8 mouse cellular contexts compared by ENCODE assay signal in the genomic region with DNA sequence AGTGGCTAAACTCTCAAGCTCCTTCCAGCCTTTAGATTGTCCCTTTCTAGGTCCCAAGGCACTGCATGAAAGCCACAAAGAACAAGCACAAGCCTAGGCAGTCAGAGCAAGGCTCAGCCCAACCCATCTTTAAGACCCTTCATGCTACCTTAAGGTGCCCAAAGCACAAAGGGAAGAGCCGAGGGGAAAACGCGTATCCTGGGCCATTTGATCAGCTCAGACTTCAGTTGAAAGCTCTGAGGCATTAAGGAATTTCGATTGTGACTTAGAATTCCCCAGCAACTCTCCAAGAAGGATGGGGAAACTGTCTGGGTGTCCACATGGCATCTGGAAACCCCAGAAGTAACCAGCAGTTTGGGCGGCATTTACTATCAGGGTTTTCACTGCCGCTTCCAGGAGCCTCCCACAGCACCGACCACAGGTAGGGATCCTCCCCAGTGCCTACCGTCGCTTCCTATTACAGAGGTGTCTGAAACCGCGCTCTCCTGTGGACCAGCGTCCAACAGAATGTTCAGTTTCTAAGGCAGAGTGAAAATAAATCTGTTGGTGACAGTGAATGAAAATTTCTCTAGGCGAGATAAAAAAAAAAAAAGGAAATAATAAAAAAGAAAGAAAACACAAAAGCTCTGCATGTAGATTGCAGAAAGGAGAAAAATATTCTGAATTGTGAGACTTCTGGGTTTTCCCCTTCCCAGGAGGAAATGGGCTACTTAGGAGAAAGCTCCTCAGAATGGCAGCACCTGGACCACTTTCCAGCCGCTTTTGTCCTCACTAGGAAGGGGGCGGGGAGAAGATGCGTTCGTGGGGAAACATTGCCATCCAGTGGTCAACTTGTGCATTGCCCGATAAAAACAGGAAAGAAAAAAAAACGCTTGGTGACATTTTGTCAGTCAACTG.
DNase-seq lines count a peak whose midpoint lies in the region; ATAC-seq and TF ChIP-seq lines count a peak whose summit lies in the region.

No protein-coding gene starts in this region.

- TF ChIP-seq EP300 in liver, postnatal 0 days (IDR thresholded peaks at IDR 0.05; ENCODE audit: low read depth): no peak

- H3K9me3 ChIP-seq in E14TG2a.4 (ENCODE audit: low read length): no peaks in the 10 kb centered on the region
- H3K9me3 ChIP-seq in embryonic facial prominence, embryonic 15.5 days (replicated peaks): no peaks in the 10 kb centered on the region; the same call in 1 of the 2 replicates
- H3K9me3 ChIP-seq in heart, embryonic 14.5 days (ENCODE audit: control insufficient read depth, low read length): 0 out of 2 replicates have a peak, but pooled peaks cover 3% of the 10 kb centered on the region
- no peaks in the 10 kb centered on the region for H3K9me3 ChIP-seq in liver, postnatal 0 days (ENCODE audit: low read length)

- no peak overlapping the region for H3K4me3 ChIP-seq in E14TG2a.4 (replicated peaks; ENCODE audit: low read length)
- H3K4me3 ChIP-seq in bone marrow macrophage, adult 2 months (ENCODE audit: insufficient read depth, low read length): no peak overlapping the region
- H3K4me3 ChIP-seq in embryonic facial prominence, embryonic 15.5 days (replicated peaks): peak overlapping the region; percentile 40
- H3K4me3 ChIP-seq in heart, embryonic 14.5 days (ENCODE audit: control insufficient read depth in 1 of 2, insufficient read depth in 1 of 2, low read depth in 1 of 2, low read length in 2 of 2): peak overlapping the region; percentile 15 to 16
- H3K4me3 ChIP-seq in liver, postnatal 0 days (ENCODE audit: low read depth, low read length): no peak overlapping the region

- peak; percentile 78 for TF ChIP-seq CTCF in E14TG2a.4 (conservative IDR thresholded peaks at IDR 0.05; ENCODE audit: low read length)
- peak; percentile 72 for TF ChIP-seq CTCF in bone marrow macrophage, adult 2 months (IDR thresholded peaks at IDR 0.05; ENCODE audit: low read depth, low read length)
- peak; percentile 77 for TF ChIP-seq CTCF in liver, postnatal 0 days (IDR thresholded peaks at IDR 0.05; ENCODE audit: low read depth)

- peak; percentile 69 for DNase-seq in kidney, postnatal 14 days
- peak; percentile 61 for DNase-seq in liver, postnatal 0 days
- peak; percentile 51 for DNase-seq in ovary, postnatal 36 days (ENCODE audit: low spot score)
- DNase-seq in yolk sac, embryonic 10.5 days (ENCODE audit: low spot score): peak; percentile 68

- ATAC-seq in embryonic facial prominence, embryonic 15.5 days (ENCODE audit: insufficient number of reproducible peaks, low FRiP score, low TSS enrichment, low read depth): peak; percentile 54; the same call in 1 of the 2 replicates
- ATAC-seq in heart, embryonic 14.5 days (ENCODE audit: insufficient number of reproducible peaks, insufficient read depth, low FRiP score, low read depth): no peak
- no peak for ATAC-seq in liver, postnatal 0 days

- H3K27me3 ChIP-seq in E14TG2a.4 (ENCODE audit: insufficient read depth, low read length): no peaks in the 10 kb centered on the region
- no peaks in the 10 kb centered on the region for H3K27me3 ChIP-seq in embryonic facial prominence, embryonic 15.5 days
- no peaks in the 10 kb centered on the region for H3K27me3 ChIP-seq in heart, embryonic 14.5 days (ENCODE audit: control insufficient read depth, insufficient read depth, low read length)
- no peaks in the 10 kb centered on the region for H3K27me3 ChIP-seq in liver, postnatal 0 days (ENCODE audit: insufficient read depth, low read length)

- no peaks in the 10 kb centered on the region for H3K4me1 ChIP-seq in E14TG2a.4 (replicated peaks; ENCODE audit: low read depth, low read length)
- no peaks in the 10 kb centered on the region for H3K4me1 ChIP-seq in bone marrow macrophage, adult 2 months (ENCODE audit: control insufficient read depth, insufficient read depth, low read length)
- peaks cover 5% of the 10 kb centered on the region; the same call in 1 of the 2 replicates for H3K4me1 ChIP-seq in embryonic facial prominence, embryonic 15.5 days
- 0 out of 4 replicates have a peak, but pooled peaks cover 0 to 2% of the 10 kb centered on the region in 2 experiments for H3K4me1 ChIP-seq in heart, embryonic 14.5 days (ENCODE audit: control insufficient read depth in 2 of 2, insufficient read depth in 2 of 2, low read length in 2 of 2)
- no peaks in the 10 kb centered on the region for H3K4me1 ChIP-seq in liver, postnatal 0 days (ENCODE audit: insufficient read depth)

- no peak for TF ChIP-seq POLR2A in bone marrow macrophage, adult 2 months (IDR thresholded peaks at IDR 0.05; ENCODE audit: borderline replicate concordance, low read depth, low read length)

- H3K4me2 ChIP-seq in embryonic facial prominence, embryonic 15.5 days (replicated peaks): peak overlapping the region; percentile 60
- peak overlapping the region; percentile 65 for H3K4me2 ChIP-seq in heart, embryonic 14.5 days (ENCODE audit: low read length)
- H3K4me2 ChIP-seq in liver, postnatal 0 days (ENCODE audit: low read depth, low read length): 0 out of 2 replicates have a peak overlapping the region, but pooled peaks have one; percentile 9

- H3K9ac ChIP-seq in embryonic facial prominence, embryonic 15.5 days: no peak overlapping the region
- peak overlapping the region; percentile 41; the same call in 1 of the 2 replicates for H3K9ac ChIP-seq in heart, embryonic 14.5 days (ENCODE audit: low read length)
- no peak overlapping the region for H3K9ac ChIP-seq in liver, postnatal 0 days (replicated peaks)

- WGBS in embryonic facial prominence, embryonic 15.5 days: 3% methylated on average over 19 of the region's 19 CpGs
- 15% methylated on average over 19 of the region's 19 CpGs for WGBS in heart, embryonic 14.5 days
- WGBS in liver, postnatal 0 days (ENCODE audit: insufficient replicate concordance): 14% methylated on average over 19 of the region's 19 CpGs

- H3K27ac ChIP-seq in bone marrow macrophage, adult 2 months (ENCODE audit: insufficient read depth, low read depth, low read length): no peak overlapping the region
- peak overlapping the region; percentile 71 for H3K27ac ChIP-seq in embryonic facial prominence, embryonic 15.5 days (replicated peaks)
- no peak overlapping the region for H3K27ac ChIP-seq in heart, embryonic 14.5 days (replicated peaks in 1 of 2; ENCODE audit: control insufficient read depth in 1 of 2, insufficient read depth in 1 of 2, low read depth in 2 of 2, low read length in 2 of 2)
- no peak overlapping the region for H3K27ac ChIP-seq in liver, postnatal 0 days (ENCODE audit: low read depth)

- no peaks in the 10 kb centered on the region for H3K36me3 ChIP-seq in E14TG2a.4 (ENCODE audit: insufficient read depth, low read length)
- no peaks in the 10 kb centered on the region for H3K36me3 ChIP-seq in embryonic facial prominence, embryonic 15.5 days
- H3K36me3 ChIP-seq in heart, embryonic 14.5 days (ENCODE audit: control insufficient read depth, insufficient read depth, low read length): no peaks in the 10 kb centered on the region
- H3K36me3 ChIP-seq in liver, postnatal 0 days (replicated peaks; ENCODE audit: insufficient read depth, low read length): no peaks in the 10 kb centered on the region

Comparison
In these comparisons a context has a peak if more than half of its experiments do, and no peak if none do; other contexts are left out.
1. H3K4me3 ChIP-seq: peak in embryonic facial prominence, embryonic 15.5 days (single experiment) and heart, embryonic 14.5 days (2 of 2); none in E14TG2a.4 (single experiment), bone marrow macrophage, adult 2 months (single experiment) and liver, postnatal 0 days (single experiment).
2. H3K4me2 ChIP-seq: peak in every context shown above with its lines; median percentile 65 in heart, embryonic 14.5 days; 60 in embryonic facial prominence, embryonic 15.5 days; 9 in liver, postnatal 0 days.
3. Peak in every context shown above with its lines, with median percentiles within 50 percentile points of each other: CTCF ChIP-seq and DNase-seq.